ENCODE assay signal across 23 mouse cellular contexts in the genomic region with DNA sequence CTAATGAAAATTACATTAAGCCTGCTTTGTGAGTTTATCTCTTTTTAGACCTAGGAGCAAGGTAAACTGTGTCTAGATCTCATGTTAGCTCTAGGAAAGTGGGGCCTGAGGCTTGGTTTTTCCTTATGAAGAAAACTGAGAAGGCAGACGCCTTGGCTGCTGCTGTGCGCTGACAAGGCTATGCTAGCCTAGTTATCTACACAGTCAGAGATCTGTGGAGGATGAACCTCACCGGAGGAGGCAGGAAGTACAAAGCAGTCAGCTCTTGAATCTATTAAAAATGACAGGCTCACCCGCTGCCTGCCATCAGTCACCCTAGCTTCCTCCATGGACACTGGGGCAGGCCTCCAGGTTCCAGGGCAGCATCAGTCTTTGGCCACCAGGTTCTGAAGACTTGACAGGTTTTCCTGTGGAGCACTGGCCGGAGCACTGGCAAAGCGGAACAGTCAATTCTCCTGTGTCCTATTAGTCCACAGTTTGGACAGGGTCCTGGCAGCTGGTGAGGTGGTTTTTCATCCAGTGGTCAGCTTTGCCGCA. TPM values are rescaled to one million over a fixed set of nuclear protein-coding genes. Genes with fewer than 3 reads are reported as not detected.
"Had no signal": no experiment of that assay in that cellular context is flagged by ENCODE, and none has a peak within 500 bp of the region (broad histone marks: within the 10 kb centered on the region; RNA-seq: fewer than 3 reads in every experiment).

No protein-coding gene starts in this region.

- H3K9ac ChIP-seq: limb, embryonic 15.5 days; liver, embryonic 12.5 days; lung, embryonic 15.5 days; midbrain, embryonic 15.5 days; neural tube, embryonic 13.5 days had no signal

- H3K4me2 ChIP-seq: limb, embryonic 15.5 days; liver, embryonic 12.5 days; lung, embryonic 15.5 days; midbrain, embryonic 11.5 days; midbrain, embryonic 15.5 days; neural tube, embryonic 13.5 days had no signal

- H3K4me3 ChIP-seq: limb, embryonic 15.5 days; liver, embryonic 12.5 days; lung, embryonic 15.5 days; megakaryocyte, embryonic 14.5 days; midbrain, embryonic 15.5 days; neural tube, embryonic 13.5 days had no signal

- H3K4me1 ChIP-seq: lung, embryonic 15.5 days had no signal

- ATAC-seq: liver, embryonic 12.5 days; midbrain, embryonic 15.5 days had no signal

- H3K36me3 ChIP-seq: limb, embryonic 15.5 days; liver, embryonic 12.5 days; lung, embryonic 15.5 days; midbrain, embryonic 15.5 days; neural tube, embryonic 13.5 days had no signal

- H3K27ac ChIP-seq: limb, embryonic 15.5 days; liver, embryonic 12.5 days; lung, embryonic 15.5 days; macrophage; midbrain, embryonic 15.5 days; neural tube, embryonic 13.5 days had no signal

- DNase-seq: layer of hippocampus, adult 9-11 months; layer of hippocampus, postnatal 36 days; lung, postnatal 14 days; right cerebral cortex, adult 18-20 months; right cerebral cortex, postnatal 25 days; thymus, postnatal 25 days had no signal

- H3K9me3 ChIP-seq: limb, embryonic 15.5 days; liver, embryonic 12.5 days; lung, embryonic 15.5 days; midbrain, embryonic 15.5 days; neural tube, embryonic 13.5 days had no signal

RNA-seq across cellular contexts. Expression of gene Gpr83, which starts 1.8 kb away (rescaled TPM):
- total RNA-seq: monocyte, adult 5-6 weeks had no signal
- polyA plus RNA-seq: urinary bladder, adult 2 months had no signal

RNA-seq across cellular contexts. Expression of gene Izumo1r, which starts 45.5 kb away (rescaled TPM):
- total RNA-seq: layer of hippocampus, adult 18-20 months; layer of hippocampus, postnatal 36 days; left cerebral cortex, adult 8-10 months; left cerebral cortex, postnatal 25 days; monocyte, adult 5-6 weeks had no signal
- polyA plus RNA-seq: intestine, embryonic 14.5 days; limb, embryonic 11.5 days; liver, embryonic 12.5 days; liver, embryonic 16.5 days; macrophage; midbrain, embryonic 11.5 days; midbrain, embryonic 15.5 days; neural tube, embryonic 13.5 days; stomach, embryonic 16.5 days had no signal
